Mouse (Mus musculus) hindbrain, embryonic 12.5 days (tissue): Measurements from ENCODE around the gene Igf1r. TPM values are rescaled to one million over a fixed set of nuclear protein-coding genes. Genes with fewer than 3 reads are reported as not detected.

Experiments used
- ATAC-seq: fragments of 200-750 bp; cut with Nextera tagmentation; 2 replicates; pipeline ENCODE4 v1.8.0; 2017; ENCODE audit warnings: moderate TSS enrichment; ENCODE audit not compliant: low FRiP score
- H3K27ac ChIP-seq: fragments of 300-500 bp; sonication (generic); 2 replicates; pipeline ENCODE4 v1.5.1; 2016; ENCODE audit warnings: mild to moderate bottlenecking
- H3K27me3 ChIP-seq: fragments of 300-500 bp; sonication (generic); 2 replicates; pipeline ENCODE4 v1.6.1; 2016; ENCODE audit warnings: mild to moderate bottlenecking
- H3K36me3 ChIP-seq: fragments of 300-500 bp; sonication (generic); 2 replicates; pipeline ENCODE4 v1.6.1; 2016; ENCODE audit warnings: mild to moderate bottlenecking
- H3K4me1 ChIP-seq: fragments of 300-500 bp; sonication (generic); 2 replicates; pipeline ENCODE4 v1.6.1; 2016
- H3K4me2 ChIP-seq: fragments of 300-500 bp; sonication (generic); replicated peaks from 2 replicates; pipeline ENCODE4 v1.6.1; 2016; ENCODE audit warnings: mild to moderate bottlenecking
- H3K4me3 ChIP-seq: fragments of 300-500 bp; sonication (generic); 2 replicates; pipeline ENCODE4 v1.5.1; 2016; ENCODE audit warnings: mild to moderate bottlenecking
- H3K9ac ChIP-seq: fragments of 300-500 bp; sonication (generic); 2 replicates; pipeline ENCODE4 v1.6.1; 2016; ENCODE audit warnings: mild to moderate bottlenecking, moderate library complexity
- H3K9me3 ChIP-seq: fragments of 300-500 bp; sonication (generic); replicated peaks from 2 replicates; pipeline ENCODE4 v1.6.1; 2016; ENCODE audit warnings: mild to moderate bottlenecking
- WGBS: fragments of 180-500 bp; shearing (Covaris S2); methylation state at CpG from one replicate; pipeline ENCODE4 v1.1.7; 2016; 5-methylcytosine and 5-hydroxymethylcytosine counted together
- polyA plus RNA-seq: library from polyadenylated mRNA; unstranded; fragments of >200 nt; fragmentation: Nextera tagmentation; extraction: Ambion mirVana; gene quantifications from 2 replicates; pipeline ENCODE4 v1.2.1, GENCODE M21; 2016

Gene Igf1r
- polyA plus RNA-seq, 1 experiment from 2014 or later, result 42.3 TPM

- no peak for ATAC-seq
- Histone ChIP-seq H3K27me3 (peaks cover 15% of the 10 kb centered on the region), H3K9me3 (0 out of 2 replicates have a peak, but pooled peaks cover 3% of the 10 kb centered on the region), H3K9ac (no peak overlapping the region), H3K4me2 (no peak overlapping the region), H3K36me3 (no peaks in the 10 kb centered on the region), H3K4me1 (peaks cover 26% of the 10 kb centered on the region), H3K27ac (no peak overlapping the region), H3K4me3 (no peak overlapping the region)
- WGBS, result 62% methylated on average over 8 of the region's 8 CpGs
Measured at GRCm38 (mm10) chr7:68262612-68263200, 310.1 kb downstream of the Igf1r start.

GRCm38 (mm10) chr7:68263346-68264027 is 310.9 kb downstream of the Igf1r start:
- ATAC-seq, result no peak
- H3K9ac ChIP-seq, result no peak overlapping the region

GRCm38 (mm10) chr7:68264028-68264453 is 311.4 kb downstream of the Igf1r start, which contains the start of gene Pgpep1l:
TSS of gene Pgpep1l (minus strand) at chr7:68264233.
- Histone ChIP-seq H3K9me3 (0 out of 2 replicates have a peak, but pooled peaks cover 3% of the 10 kb centered on the region), H3K27ac (no peak within 1 kb of the TSS), H3K4me1 (peaks cover 26% of the 10 kb centered on the region), H3K36me3 (no peaks in the 10 kb centered on the region), H3K9ac (no peak within 1 kb of the TSS), H3K4me2 (peak within 1 kb of the TSS; percentile 51), H3K27me3 (peaks cover 15% of the 10 kb centered on the region), H3K4me3 (peak within 1 kb of the TSS; percentile 14)
- ATAC-seq, result peak; percentile 53; the same call in 1 of the 2 replicates
- 8% methylated on average over 25 of the region's 25 CpGs for WGBS

More at GRCm38 (mm10) chr7:68263346-68264027, 310.9 kb downstream of the Igf1r start:
- Histone ChIP-seq H3K4me1 (peaks cover 26% of the 10 kb centered on the region), H3K9me3 (0 out of 2 replicates have a peak, but pooled peaks cover 3% of the 10 kb centered on the region), H3K4me3 (peak overlapping the region; percentile 14), H3K27me3 (peaks cover 15% of the 10 kb centered on the region), H3K27ac (no peak overlapping the region), H3K4me2 (peak overlapping the region; percentile 51), H3K36me3 (no peaks in the 10 kb centered on the region)
- WGBS, result 58% methylated on average over 8 of the region's 8 CpGs

GRCm38 (mm10) chr7:68264531-68264930 is 311.9 kb downstream of the Igf1r start:
- H3K9me3 ChIP-seq, result 0 out of 2 replicates have a peak, but pooled peaks cover 3% of the 10 kb centered on the region
- H3K27ac ChIP-seq, result no peak overlapping the region
- 0 out of 2 replicates have a peak, but pooled peaks have one; percentile 17 for ATAC-seq
- no peak overlapping the region for H3K4me3 ChIP-seq
- H3K27me3 ChIP-seq, result peaks cover 15% of the 10 kb centered on the region
- H3K36me3 ChIP-seq, result no peaks in the 10 kb centered on the region
- 18% methylated on average over 14 of the region's 14 CpGs for WGBS
- H3K4me1 ChIP-seq, result peaks cover 26% of the 10 kb centered on the region
- H3K4me2 ChIP-seq, result peak overlapping the region; percentile 51
- no peak overlapping the region for H3K9ac ChIP-seq

- H3K36me3 ChIP-seq, result no peaks in the 10 kb centered on the region
- WGBS, result 35% methylated on average over 7 of the region's 7 CpGs
Measured at GRCm38 (mm10) chr7:68265391-68265790, 312.8 kb downstream of the Igf1r start.

GRCm38 (mm10) chr7:68266691-68267090 is 314.1 kb downstream of the Igf1r start:
- Histone ChIP-seq H3K27ac (peak overlapping the region; percentile 24), H3K4me2 (peak overlapping the region; percentile 22; the same call in 1 of the 2 replicates), H3K9me3 (no peaks in the 10 kb centered on the region), H3K36me3 (no peaks in the 10 kb centered on the region), H3K4me3 (no peak overlapping the region), H3K4me1 (peaks cover 26% of the 10 kb centered on the region), H3K27me3 (peaks cover 15% of the 10 kb centered on the region), H3K9ac (no peak overlapping the region)
- WGBS, result 25% methylated on average over 6 of the region's 6 CpGs
- ATAC-seq, result 0 out of 2 replicates have a peak, but pooled peaks have one; percentile 9

More at GRCm38 (mm10) chr7:68265391-68265790, 312.8 kb downstream of the Igf1r start:
- Histone ChIP-seq H3K9ac (no peak overlapping the region), H3K9me3 (0 out of 2 replicates have a peak, but pooled peaks cover 3% of the 10 kb centered on the region), H3K4me1 (peaks cover 26% of the 10 kb centered on the region), H3K4me3 (no peak overlapping the region), H3K27ac (no peak overlapping the region), H3K27me3 (peaks cover 15% of the 10 kb centered on the region), H3K4me2 (no peak overlapping the region)
- no peak for ATAC-seq

- Histone ChIP-seq H3K9me3 (no peaks in the 10 kb centered on the region), H3K27ac (no peak overlapping the region), H3K9ac (no peak overlapping the region)
Measured at GRCm38 (mm10) chr7:68270551-68270950, 317.9 kb downstream of the Igf1r start.

GRCm38 (mm10) chr7:68271816-68272215 is 319.2 kb downstream of the Igf1r start:
- Histone ChIP-seq H3K36me3 (no peaks in the 10 kb centered on the region), H3K4me1 (peaks cover 14% of the 10 kb centered on the region), H3K27me3 (peaks cover 10% of the 10 kb centered on the region), H3K4me3 (no peak overlapping the region), H3K9me3 (no peaks in the 10 kb centered on the region), H3K27ac (no peak overlapping the region), H3K4me2 (no peak overlapping the region), H3K9ac (no peak overlapping the region)
- ATAC-seq, result no peak
- WGBS, result 92% methylated on average over 6 of the region's 6 CpGs

More at GRCm38 (mm10) chr7:68270551-68270950, 317.9 kb downstream of the Igf1r start:
- peaks cover 16% of the 10 kb centered on the region for H3K4me1 ChIP-seq
- no peaks in the 10 kb centered on the region for H3K36me3 ChIP-seq
- peaks cover 2% of the 10 kb centered on the region; the same call in 1 of the 2 replicates for H3K27me3 ChIP-seq
- H3K4me2 ChIP-seq, result no peak overlapping the region
- 81% methylated on average over 4 of the region's 4 CpGs for WGBS
- ATAC-seq, result no peak
- H3K4me3 ChIP-seq, result no peak overlapping the region

- H3K36me3 ChIP-seq, result no peaks in the 10 kb centered on the region
- ATAC-seq, result no peak
- peaks cover 10% of the 10 kb centered on the region for H3K27me3 ChIP-seq
- H3K27ac ChIP-seq, result no peak overlapping the region
- 79% methylated on average over 10 of the region's 10 CpGs for WGBS
- H3K4me3 ChIP-seq, result no peak overlapping the region
- H3K4me1 ChIP-seq, result peaks cover 14% of the 10 kb centered on the region
- H3K4me2 ChIP-seq, result no peak overlapping the region
- H3K9ac ChIP-seq, result no peak overlapping the region
- H3K9me3 ChIP-seq, result no peaks in the 10 kb centered on the region
Measured at GRCm38 (mm10) chr7:68272607-68273006, 320.0 kb downstream of the Igf1r start.

GRCm38 (mm10) chr7:68273515-68273914 is 320.9 kb downstream of the Igf1r start, which contains the start of gene Fam169b:
TSS of gene Fam169b (plus strand) at chr7:68273839.
- ATAC-seq, result no peak
- H3K4me3 ChIP-seq, result no peak within 1 kb of the TSS
- no peak within 1 kb of the TSS for H3K27ac ChIP-seq
- no peaks in the 10 kb centered on the region for H3K9me3 ChIP-seq
- peaks cover 16% of the 10 kb centered on the region for H3K4me1 ChIP-seq
- H3K9ac ChIP-seq, result no peak within 1 kb of the TSS
- peaks cover 10% of the 10 kb centered on the region for H3K27me3 ChIP-seq
- H3K4me2 ChIP-seq, result no peak within 1 kb of the TSS
- no peaks in the 10 kb centered on the region for H3K36me3 ChIP-seq

- 68% methylated on average over 2 of the region's 2 CpGs for WGBS
- H3K9me3 ChIP-seq, result no peaks in the 10 kb centered on the region
- peaks cover 10% of the 10 kb centered on the region for H3K27me3 ChIP-seq
- peaks cover 16% of the 10 kb centered on the region for H3K4me1 ChIP-seq
- H3K4me3 ChIP-seq, result no peak overlapping the region
- H3K9ac ChIP-seq, result no peak overlapping the region
- no peaks in the 10 kb centered on the region for H3K36me3 ChIP-seq
- H3K27ac ChIP-seq, result no peak overlapping the region
- H3K4me2 ChIP-seq, result no peak overlapping the region
- no peak for ATAC-seq
Measured at GRCm38 (mm10) chr7:68274218-68274617, 321.6 kb downstream of the Igf1r start.

- Histone ChIP-seq H3K4me2 (no peak overlapping the region), H3K9me3 (no peaks in the 10 kb centered on the region), H3K9ac (no peak overlapping the region), H3K4me3 (no peak overlapping the region), H3K27ac (no peak overlapping the region), H3K27me3 (peaks cover 10% of the 10 kb centered on the region), H3K4me1 (peaks cover 16% of the 10 kb centered on the region), H3K36me3 (no peaks in the 10 kb centered on the region)
- WGBS, result 63% methylated on average over 9 of the region's 9 CpGs
- ATAC-seq, result no peak
Measured at GRCm38 (mm10) chr7:68274951-68275350, 322.3 kb downstream of the Igf1r start.
